Mouse (Mus musculus): ENCODE measurements around the gene Ptpn1.
A peak's percentile ranks its signal among the peaks of the same experiment; 100 is the strongest.

Gene Ptpn1

DNA sequence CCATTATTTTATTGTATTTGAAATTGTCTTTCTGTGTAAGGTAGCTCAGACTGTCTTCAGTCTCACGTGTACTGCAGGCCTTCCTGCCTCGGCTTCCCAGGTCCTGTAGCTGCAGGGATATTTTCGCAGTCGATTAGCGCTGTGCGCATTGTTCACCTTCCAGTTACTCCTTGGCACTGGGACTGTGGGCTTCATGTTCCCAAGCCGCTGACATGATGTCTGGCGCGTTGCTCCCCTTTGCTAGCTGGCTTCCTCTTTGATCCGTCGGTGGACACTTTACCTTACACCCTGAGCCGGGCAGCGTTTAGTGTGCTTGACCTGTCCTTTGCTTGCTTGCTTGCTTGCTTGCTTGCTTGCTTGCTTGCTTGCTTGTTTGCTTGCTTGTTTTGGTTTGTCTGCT is 16.7 kb downstream of the Ptpn1 start:
- no peak for DNase-seq

DNA sequence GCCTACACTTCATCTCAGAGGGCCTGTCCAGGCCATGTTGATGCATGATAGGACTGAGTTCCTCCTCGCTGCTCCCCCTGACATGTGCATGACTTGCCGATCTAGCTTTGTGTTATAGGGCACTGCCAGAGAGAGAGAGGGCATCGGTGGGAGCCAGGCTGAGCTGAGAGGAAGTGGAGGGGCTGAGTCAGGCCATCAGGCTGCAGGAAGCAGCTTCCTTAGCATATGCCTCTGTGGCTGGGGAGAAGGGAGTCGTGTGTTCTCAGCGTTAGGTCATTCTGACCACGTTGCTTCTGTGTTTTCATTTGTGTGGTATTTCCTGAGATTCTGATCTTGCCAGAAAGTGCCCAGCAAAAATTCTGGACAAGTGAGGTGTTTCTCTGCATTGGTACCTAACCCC is 17.4 kb downstream of the Ptpn1 start:
- DNase-seq: no peak

DNA sequence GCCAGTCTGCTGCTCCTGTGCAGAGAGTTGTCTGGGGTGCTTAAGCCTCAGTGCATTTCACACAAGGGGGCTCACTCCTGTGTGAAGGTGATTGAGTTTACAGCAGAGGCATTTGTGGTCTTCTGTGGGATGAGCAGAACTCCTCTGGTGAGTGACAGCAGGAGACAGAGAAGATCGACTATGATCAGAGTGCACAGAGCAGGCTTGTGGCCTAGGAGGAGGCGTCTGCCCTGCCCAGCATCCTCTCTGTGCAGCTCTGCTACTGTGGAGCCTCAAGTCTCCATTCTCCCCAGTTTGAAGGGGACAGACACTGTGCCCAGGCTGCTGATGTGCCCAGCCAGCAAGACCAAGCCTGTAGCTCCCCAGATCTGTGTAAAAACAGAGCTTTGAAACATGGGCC is 18.0 kb downstream of the Ptpn1 start:
- DNase-seq: no peak

DNA sequence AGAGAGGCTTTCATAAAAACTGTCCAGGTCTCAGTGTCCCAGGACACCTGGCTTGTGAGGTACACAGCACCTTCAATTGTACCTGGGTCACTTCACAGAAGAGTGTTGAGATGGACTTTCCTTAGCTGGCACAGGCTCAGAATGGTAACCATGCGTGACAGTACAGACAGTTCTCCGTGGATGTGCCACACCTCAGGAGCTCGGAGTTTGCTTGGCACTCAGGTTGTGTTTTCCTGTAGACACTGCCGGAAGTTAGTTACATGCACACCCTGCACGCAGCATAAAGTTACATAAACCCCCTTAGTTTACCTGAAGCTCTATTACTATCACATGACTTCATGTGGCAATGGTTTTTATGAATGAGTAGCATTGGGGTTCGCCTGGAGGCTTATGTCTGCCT is 18.8 kb downstream of the Ptpn1 start:
- DNase-seq: peak; percentile 86

DNA sequence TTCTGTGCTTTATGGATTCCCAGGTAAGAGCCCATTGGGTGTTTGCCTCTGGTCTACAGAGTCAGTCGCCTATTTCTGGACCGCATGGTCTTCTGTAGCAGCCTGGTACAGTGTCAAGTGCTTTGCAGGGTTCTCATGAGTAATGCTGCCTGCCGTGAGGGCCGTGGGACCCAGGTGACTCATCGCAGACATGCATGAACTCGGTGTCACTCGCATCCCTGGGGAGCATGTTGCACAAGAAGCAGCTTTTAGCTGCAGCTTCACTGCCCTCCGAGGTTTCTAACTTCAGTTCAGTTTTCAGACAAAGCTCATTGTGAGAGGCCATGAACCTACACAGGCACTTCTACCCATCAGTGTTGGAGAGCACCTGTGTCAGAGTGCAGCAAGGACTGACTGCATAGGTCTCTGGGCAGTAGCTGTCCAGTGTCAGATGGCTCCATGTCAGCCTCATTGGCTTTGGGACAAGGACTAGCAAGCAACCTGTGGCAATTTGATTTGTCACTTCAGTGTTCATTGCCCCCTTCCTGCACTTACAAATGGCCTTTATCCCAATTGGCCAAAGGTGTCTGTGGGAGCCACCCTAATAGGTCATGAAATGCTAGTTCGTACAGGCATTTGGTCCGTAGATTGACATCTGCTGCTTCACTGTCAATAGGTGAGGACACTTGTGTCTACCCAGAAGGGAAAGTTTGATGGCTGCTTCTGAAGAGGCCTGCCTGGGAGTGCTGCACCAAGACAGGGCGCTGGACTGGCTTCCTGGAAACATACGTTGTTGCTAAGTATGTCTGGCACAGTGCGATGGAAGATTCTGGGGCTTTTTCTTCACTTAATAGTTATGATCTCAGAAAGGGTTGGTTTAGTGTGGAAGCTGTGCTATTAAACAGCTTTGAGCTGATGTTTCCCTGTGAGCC is 19.7 kb downstream of the Ptpn1 start:
- no peak for DNase-seq

DNA sequence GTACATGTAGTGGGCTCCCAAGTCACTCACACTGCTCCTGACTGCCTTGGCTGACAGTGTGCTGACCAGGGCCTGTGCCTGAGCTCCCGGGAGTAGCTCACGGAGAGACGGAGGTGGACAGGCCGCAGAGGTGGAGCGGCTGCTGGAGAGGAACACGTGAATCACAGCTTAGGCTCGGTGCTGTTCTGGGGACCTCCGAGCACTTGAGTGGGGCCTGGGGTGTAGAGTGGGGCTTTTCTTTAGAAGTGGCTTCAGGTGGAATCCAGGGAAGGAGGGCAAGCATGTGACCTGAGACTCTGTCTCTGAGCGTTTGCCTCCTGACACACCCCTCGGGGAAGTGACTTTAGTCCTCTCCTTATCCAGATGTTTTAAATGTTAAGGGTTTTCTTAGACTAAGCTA is 22.0 kb downstream of the Ptpn1 start:
- DNase-seq: no peak

DNA sequence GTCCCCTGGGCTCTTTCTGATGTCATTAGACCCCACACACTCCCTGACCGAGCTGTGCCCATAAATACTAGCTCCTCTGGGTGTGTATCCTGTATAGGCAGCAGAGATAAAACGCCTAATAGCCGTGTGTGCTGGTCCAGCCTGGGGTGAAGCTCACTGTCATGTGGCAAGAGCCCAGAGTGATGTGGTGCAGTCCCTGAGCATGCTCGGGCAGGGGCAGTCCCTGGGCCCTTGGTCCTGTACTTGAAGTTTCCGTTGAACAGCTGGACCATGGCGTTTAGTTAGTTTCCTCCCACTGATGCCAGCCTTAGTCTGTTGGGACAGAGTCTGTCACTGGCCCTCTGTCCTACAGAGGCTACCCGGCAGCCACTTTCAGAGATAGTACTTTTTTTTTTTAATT is 23.1 kb downstream of the Ptpn1 start:
- no peak for DNase-seq

DNA sequence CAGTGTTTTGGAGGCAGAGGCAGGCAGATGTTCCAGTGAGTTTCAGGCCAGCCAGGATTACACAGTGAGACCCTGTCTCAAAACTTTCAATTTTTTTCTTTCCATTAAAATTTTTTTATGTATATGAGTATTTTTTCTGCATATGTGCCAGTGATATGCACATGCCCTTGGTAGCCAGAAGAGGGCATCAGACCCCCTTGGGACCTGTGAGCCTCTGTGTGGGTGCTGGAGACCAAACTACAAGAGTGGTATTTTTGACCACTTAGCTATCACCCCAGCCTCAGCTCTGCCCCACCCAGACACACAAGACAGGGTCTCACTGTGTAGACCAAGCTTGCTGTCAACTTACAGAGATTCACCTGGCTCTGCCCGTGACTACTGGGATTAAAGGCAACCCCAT is 25.7 kb downstream of the Ptpn1 start:
- DNase-seq: no peak

DNA sequence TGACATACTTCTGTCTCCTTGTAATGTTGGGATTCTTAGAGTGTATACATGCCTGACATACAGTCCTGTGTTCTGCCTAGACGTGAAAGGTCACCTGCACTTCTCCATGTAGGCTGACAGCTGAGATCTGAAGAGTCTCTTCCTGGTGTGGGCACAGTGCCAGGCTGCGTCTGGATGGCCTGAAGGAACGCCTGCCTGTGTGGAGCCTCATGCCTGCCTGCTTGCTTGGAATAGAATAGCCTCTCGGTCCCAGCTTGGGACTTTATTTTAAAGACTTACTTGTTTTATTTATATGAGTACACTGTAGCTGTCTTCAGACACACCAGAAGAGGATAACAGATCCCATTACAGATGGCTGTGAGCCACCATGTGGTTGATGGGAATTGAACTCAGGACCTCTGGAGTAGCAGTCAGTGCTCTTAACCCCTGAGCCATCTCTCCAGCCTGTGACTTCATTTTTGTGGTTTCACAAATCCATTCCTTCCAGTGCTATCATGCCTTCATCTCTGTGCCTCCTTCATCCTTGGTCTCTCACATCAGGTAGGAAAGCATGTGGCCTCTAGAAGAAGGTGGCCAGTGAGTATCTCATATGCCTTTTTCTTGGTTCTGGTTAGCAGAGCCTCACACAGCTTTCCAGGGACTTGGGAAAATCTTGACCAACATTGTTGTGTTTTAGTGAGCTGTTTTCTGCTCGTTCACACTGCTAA is 26.4 kb downstream of the Ptpn1 start:
- DNase-seq: peak; percentile 68

DNA sequence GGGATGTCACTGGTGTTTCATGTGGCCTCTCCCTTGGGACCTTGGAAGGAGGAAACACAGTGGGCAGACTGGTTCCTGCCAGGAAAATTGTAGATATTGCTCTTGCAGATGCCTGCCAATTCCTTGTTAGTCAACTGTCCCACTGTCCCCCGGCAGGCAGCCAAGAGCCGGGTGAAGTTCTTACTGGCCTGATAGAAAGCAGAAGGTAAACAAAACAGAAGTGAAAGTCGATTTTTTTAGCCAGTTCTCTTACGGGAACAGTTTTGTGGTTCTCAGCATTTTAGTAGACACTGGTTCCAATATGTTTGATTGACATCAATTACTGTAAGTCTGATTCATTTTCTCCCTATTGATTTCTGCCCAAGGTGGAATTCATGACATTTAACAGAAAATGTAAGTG is 27.0 kb downstream of the Ptpn1 start:
- peak; percentile 87 for DNase-seq

DNA sequence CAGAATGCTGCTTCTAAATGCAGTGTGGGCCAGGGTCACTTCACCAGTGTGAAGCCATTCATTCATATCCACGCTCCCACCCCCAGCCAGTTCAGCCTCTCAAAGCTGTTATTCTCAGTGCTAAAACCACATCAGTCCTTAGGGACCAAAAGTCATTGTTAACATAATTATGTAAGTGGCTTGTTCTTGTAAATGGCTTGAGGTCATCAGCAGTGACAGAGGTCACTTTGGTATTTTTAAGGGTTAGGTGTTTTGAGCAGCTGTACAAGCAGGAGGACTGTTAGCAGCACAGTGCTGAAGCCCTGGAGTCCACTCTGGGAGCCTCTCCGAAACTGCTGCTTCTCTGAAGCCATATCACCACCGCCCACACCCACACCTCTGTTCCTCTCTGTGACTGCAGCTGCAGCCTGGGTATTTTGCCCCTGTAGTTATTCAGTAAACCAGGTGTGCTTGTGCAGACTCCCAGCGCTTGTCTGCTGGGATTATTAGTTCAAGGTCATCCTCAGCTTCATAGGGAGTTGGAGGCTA is 27.6 kb downstream of the Ptpn1 start:
- DNase-seq: peak; percentile 61

DNA sequence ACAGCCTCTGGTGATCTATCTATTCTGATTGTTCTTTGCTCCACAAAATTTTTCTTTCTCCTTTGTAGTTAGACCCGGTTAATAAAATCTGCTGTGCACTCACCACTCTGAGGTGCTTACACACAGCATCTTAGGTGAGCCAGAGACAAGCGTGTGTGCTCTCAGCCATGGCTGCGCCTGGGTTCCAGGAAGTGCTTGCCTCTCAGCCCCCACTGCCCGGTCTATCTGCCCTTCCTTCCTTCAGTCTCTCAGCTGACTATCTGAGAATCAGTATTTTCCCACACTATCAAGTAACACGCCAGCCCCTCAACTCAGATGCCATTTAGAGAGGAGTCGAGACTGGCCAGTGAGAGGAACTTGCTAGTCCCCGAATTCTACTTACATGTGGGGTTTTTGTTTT is 28.1 kb downstream of the Ptpn1 start:
- DNase-seq: no peak

DNA sequence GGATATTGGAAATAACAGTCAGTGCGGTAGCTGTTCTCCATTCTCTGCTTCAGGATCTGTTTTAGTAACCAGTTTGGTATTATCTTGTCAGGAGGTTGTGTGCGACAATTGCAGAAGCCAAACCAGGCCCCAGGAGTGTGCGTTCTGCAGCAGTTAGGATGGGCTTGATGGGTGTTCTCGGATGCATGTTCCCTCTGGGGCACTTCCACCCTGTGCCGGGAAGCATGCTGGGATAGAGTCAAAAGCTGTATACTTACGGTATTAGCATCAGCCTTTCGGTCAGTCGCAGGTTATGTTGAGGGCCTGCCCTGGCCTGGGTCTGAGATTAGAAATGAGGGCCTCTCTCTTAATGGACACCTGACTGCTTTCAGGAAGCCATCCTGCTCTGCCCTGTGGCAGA is 28.7 kb downstream of the Ptpn1 start:
- no peak for DNase-seq

DNA sequence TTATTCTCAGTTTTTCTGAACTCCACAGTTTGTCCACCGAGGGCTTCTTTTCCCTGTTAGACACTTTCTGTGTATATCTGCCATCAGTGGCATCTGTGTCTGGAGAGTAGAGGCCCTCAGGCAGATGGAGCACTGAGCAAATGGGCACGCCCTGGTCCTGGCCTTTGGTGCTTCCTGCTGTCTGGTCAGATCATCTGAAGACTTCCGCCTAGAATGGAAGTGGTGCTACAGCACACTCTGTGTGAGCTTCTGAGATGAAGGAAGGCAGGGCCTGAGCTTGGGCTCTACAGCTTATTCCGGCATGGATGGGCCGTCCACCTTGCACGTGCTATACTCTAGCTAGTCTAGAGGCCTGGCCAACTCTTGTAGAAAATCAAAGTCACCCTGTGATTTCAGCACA is 30.5 kb downstream of the Ptpn1 start:
- no peak for DNase-seq

DNA sequence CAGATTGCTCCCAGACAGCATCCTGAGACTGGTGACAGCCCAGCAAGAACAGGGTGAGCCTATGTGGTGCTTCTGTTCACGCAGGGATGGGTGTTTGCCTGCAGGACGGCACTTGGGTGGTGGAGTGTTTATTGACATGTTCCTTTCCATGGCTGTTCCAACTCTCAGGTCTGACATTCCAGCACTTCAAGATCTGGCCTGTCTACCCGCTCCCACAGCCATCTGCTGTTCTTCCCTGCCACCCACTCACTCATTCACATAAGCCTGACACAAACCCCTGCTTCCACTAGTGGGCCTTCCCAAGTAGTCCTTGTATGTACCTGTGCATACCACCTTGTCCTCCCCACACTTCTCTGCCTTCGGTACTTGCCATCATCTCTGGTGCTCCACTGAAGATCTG is 31.3 kb downstream of the Ptpn1 start:
- no peak for DNase-seq

DNA sequence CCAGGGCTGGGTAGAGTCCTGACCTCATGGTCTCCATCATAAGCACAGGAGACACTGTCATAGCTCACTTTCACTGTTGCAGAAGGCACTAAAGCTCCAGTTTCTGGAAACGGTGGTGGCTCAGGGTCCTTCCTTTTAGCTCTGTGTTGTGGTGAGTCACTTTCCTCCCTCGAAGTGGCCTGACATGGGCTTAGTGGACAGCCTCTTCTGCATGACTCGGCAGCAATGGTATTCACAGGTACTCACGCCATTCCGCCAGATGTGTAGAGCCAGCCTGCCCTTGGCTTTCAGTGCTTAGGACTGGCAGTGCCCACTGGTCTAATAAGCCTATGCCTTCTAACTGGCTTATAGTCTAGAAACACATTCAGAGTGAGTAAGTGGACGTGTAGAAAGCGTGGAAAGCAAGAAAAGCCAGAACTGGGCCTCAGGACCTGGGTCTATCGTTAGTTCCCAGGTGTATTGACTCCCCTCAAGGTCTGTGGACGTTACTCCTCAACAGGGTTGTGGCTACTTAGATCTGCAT is 32.0 kb downstream of the Ptpn1 start:
- DNase-seq: no peak

DNA sequence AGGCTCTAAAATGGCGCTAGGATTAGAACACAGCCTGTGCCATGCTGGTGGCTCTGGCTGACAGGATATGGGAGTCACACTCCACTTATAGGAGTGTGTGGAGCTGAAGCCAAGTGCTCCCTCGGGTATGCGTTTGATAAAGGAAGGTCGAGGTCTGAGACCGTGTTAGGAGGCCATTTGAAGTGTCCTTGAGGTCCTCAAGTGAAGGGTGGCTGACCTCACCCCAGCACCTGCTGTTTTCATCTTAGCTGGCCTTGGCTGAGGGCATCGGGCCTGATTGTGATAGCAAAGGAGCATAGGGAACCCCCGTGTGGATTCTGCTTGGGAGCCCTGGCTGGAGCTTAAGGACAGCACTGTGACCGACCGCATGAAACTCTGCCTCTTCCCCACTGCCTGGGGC is 32.5 kb downstream of the Ptpn1 start:
- DNase-seq: no peak

DNA sequence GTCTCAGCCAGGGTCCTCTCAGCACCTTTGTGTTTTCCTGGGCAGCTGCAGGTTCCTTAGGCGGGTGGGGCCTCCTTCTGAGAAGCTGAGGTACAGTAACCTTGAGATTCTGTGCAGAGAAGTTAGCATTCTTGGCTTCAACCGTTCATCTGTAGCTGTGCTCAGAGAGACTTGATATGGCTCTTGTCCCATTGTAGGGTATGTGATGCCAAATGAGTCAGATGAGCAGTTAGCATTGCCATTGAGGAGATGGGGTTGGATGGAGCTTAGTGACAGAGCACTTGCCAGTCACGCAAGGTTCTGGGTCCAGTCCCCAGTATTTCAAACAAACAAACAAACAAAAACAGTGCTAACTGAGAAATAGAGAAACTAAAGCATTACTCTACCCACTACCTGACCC is 34.1 kb downstream of the Ptpn1 start:
- no peak for DNase-seq

DNA sequence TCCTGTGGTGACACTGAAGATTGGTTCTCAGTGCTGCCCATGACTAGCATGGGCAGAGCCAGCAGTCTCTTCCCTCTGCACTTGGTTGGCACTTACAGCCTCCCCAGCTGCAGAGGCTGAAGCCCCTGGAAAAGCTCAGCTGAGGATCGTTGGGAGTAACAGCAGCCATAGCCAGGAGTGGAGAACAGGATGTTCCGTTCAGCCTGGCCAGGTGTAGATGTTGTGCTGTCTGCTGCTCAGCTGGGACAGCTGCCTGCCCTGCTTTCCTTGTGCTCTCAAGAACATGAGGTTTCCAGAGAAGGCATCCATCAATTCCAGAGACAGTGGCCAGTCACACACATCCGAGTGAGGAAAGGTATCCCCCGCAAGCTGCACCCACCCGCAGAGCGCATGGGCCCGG is 36.6 kb downstream of the Ptpn1 start:
- DNase-seq: no peak

DNA sequence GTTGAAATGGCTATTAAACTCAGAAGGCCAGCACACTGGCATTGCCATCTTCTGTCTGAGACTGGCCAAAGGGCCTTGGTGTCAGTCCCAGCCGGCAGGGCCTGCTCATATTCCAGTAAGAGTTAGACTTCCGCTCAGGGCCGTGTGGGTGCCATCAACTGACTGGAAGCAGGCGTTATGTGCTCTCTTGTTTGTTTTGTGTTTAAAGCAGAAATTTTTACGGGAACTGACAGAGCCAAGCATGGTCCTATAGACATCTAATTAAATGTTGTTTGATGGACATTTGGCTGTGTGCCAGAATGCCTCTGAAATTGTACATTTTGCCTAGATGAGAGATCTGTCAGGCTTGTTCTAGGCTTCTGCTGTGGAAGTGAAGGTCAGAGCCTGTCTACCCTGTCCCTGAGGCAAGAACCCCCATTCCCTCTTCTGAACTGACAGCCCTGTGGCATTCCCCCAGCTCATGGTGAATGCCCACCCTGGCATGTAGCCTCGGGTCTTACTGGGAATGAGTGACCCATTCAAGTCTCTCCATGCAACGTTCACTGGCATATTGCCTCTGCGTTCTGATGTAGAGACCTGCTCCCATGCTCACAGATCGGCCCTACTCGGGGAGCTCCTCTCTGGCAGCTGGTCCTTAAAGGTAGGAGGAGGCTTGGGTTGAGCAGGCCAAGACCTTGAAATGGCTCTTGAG is 38.1 kb downstream of the Ptpn1 start:
- no peak for DNase-seq

DNA sequence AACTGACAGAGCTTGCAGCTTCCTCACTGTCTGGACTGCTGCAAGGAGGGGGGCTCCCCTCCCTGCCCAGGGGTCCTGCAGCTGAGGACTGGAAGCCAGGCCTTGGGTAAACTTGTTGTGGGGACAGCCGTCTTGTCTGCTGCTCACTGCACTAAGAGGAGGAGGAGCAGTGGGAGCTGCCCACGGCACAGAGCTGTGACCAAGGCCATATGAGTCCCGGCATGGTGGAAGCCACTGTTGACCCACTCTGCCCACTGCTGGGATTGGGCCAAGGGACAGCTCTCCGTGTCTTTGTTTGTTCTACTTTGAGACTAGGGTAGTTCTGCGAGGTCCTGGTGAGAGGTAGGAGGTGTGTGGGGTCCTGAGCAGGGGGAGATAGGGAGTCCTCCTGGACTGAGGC is 40.3 kb downstream of the Ptpn1 start:
- DNase-seq: no peak

DNA sequence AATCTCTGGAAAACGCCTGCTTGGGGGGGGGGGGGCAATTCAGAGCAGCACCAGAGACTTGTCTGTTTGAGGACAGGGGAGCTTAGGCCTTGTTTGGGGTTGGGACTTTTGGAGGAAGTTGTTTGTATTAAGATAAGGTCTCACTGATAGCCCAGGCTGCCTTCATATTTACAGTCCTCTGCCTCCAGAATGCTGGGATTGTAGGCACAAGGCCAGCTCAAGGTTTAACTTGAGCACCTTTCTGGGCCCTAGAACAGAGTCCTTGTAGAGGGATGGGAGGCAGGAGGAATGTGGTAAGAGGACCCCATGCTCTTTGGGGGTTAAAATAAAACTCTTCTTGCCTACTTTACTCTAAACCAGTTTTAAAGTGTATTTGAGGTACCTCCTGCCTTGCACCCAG is 41.0 kb downstream of the Ptpn1 start:
- DNase-seq: no peak

DNA sequence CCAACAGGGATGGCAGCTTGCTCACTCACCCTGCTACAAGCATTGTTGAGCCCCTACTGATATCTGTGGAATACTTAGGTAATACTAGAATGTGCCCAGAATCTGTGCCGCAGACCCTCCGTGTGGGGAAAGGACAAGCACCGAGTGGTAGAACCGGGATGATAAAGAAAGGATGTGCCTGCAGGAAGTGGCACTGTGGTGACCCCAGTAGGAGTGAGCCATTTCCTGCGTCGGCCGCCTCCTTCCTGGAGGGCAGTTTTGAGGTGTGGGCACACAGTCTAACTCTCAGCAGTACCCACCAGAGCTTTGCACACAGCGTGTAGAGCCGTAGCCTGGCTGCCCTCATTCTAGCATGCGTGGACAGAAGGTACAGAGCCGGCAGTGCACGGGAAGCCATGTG is 43.9 kb downstream of the Ptpn1 start:
- no peak for DNase-seq
